In genomic region chr3:95141474-95141873, GRCm38 (mm10) we compare ENCODE assay signal across 1 mouse cellular context.
A peak's percentile ranks its signal among the peaks of the same experiment; 100 is the strongest.
TF ChIP-seq lines count a peak whose summit lies in the region.

No protein-coding gene starts in this region.

TF ChIP-seq in CH12.LX, 34 proteins besides CTCF, POLR2A, EP300 and RAD21:
- no peak for TF ChIP-seq BHLHE40 (IDR thresholded peaks at IDR 0.05; ENCODE audit: low read depth, low read length)
- TF ChIP-seq TBP (conservative IDR thresholded peaks at IDR 0.05; ENCODE audit: low read depth, low read length) = peak; percentile 85
- TF ChIP-seq MYC (IDR thresholded peaks at IDR 0.05; ENCODE audit: low read depth, low read length) = no peak
- TF ChIP-seq NELFE (IDR thresholded peaks at IDR 0.05; ENCODE audit: low read depth, low read length) = no peak; the same call in 1 of the 2 replicates
- no peak for TF ChIP-seq CHD2 (IDR thresholded peaks at IDR 0.05; ENCODE audit: low read length)
- TF ChIP-seq ZKSCAN1 (IDR thresholded peaks at IDR 0.05; ENCODE audit: borderline replicate concordance, low read depth, low read length) = no peak
- no peak for TF ChIP-seq ZMIZ1 (IDR thresholded peaks at IDR 0.05; ENCODE audit: low read depth, low read length)
- TF ChIP-seq IRF4 (IDR thresholded peaks at IDR 0.05; ENCODE audit: low read depth, low read length) = no peak
- no peak for TF ChIP-seq MAX (IDR thresholded peaks at IDR 0.05; ENCODE audit: low read length)
- no peak for TF ChIP-seq KAT2A (IDR thresholded peaks at IDR 0.05; ENCODE audit: insufficient replicate concordance, low read length)
- peak; percentile 71 for TF ChIP-seq UBTF (IDR thresholded peaks at IDR 0.05; ENCODE audit: low read depth, low read length)
- peak; percentile 40 for TF ChIP-seq SIN3A (IDR thresholded peaks at IDR 0.05; ENCODE audit: low read length)
- TF ChIP-seq JUND (conservative IDR thresholded peaks at IDR 0.05; ENCODE audit: low read depth, low read length) = no peak
- no peak for TF ChIP-seq USF2 (conservative IDR thresholded peaks at IDR 0.05; ENCODE audit: low read depth, low read length)
- no peak for TF ChIP-seq USF1 (IDR thresholded peaks at IDR 0.05; ENCODE audit: low read depth, low read length)
- no peak for TF ChIP-seq JUN (IDR thresholded peaks at IDR 0.05; ENCODE audit: insufficient read depth, low read depth, low read length)
- TF ChIP-seq MAZ (IDR thresholded peaks at IDR 0.05; ENCODE audit: low read depth, low read length) = 0 out of 2 replicates have a peak, but pooled peaks have one; percentile 30
- 0 out of 2 replicates have a peak, but pooled peaks have one; percentile 20 for TF ChIP-seq TCF12 (IDR thresholded peaks at IDR 0.05; ENCODE audit: low read depth, low read length)
- TF ChIP-seq CHD1 (IDR thresholded peaks at IDR 0.05; ENCODE audit: low read depth, low read length) = no peak
- no peak for TF ChIP-seq SMC3 (IDR thresholded peaks at IDR 0.05; ENCODE audit: low read depth, low read length)
- 0 out of 2 replicates have a peak, but pooled peaks have one; percentile 14 for TF ChIP-seq NRF1 (IDR thresholded peaks at IDR 0.05; ENCODE audit: low read depth, low read length)
- no peak; the same call in 1 of the 2 replicates for TF ChIP-seq HCFC1 (IDR thresholded peaks at IDR 0.05; ENCODE audit: low read depth, low read length)
- TF ChIP-seq PAX5 (IDR thresholded peaks at IDR 0.05; ENCODE audit: low read length) = no peak
- TF ChIP-seq E2F4 (IDR thresholded peaks at IDR 0.05; ENCODE audit: insufficient replicate concordance, low read depth, low read length) = no peak
- no peak for TF ChIP-seq MXI1 (IDR thresholded peaks at IDR 0.05; ENCODE audit: low read depth, low read length)
- TF ChIP-seq ELF1 (IDR thresholded peaks at IDR 0.05; ENCODE audit: low read depth, low read length) = no peak
- TF ChIP-seq ZNF384 (IDR thresholded peaks at IDR 0.05; ENCODE audit: low read depth, low read length) = no peak
- no peak for TF ChIP-seq POLR2AphosphoS2 (IDR thresholded peaks at IDR 0.05; ENCODE audit: low read depth, low read length)
- TF ChIP-seq MEF2A (IDR thresholded peaks at IDR 0.05; ENCODE audit: borderline replicate concordance, low read depth, low read length) = peak; percentile 31; the same call in 1 of the 2 replicates
- TF ChIP-seq ZC3H11A (IDR thresholded peaks at IDR 0.05; ENCODE audit: low read depth, low read length) = no peak
- no peak for TF ChIP-seq MAFK (IDR thresholded peaks at IDR 0.05; ENCODE audit: insufficient replicate concordance, low read length)
- TF ChIP-seq GABPA (IDR thresholded peaks at IDR 0.05; ENCODE audit: insufficient replicate concordance, low read depth, low read length) = no peak
- TF ChIP-seq RCOR1 (conservative IDR thresholded peaks at IDR 0.05; ENCODE audit: low read depth, low read length) = no peak
- TF ChIP-seq ETS1 (conservative IDR thresholded peaks at IDR 0.05; ENCODE audit: low read depth, low read length) = no peak
